Mouse (Mus musculus) ovary, adult 18-20 months (tissue): ENCODE data around the gene Zranb3.

Experiments
- DNase-seq: peaks from one replicate; pipeline ENCODE4 v3.0.0; 2022; ENCODE audit warnings: low spot score, mixed read lengths

The Zranb3 gene

GRCm38 (mm10) chr1:127945696-127946575 is 156.9 kb downstream of the Zranb3 start:
- DNase-seq = peak; percentile 55

- no peak for DNase-seq
Observed at GRCm38 (mm10) chr1:127943516-127943915, 159.3 kb downstream of the Zranb3 start.

- peak; percentile 79 for DNase-seq
Observed at GRCm38 (mm10) chr1:127942231-127942630, 160.6 kb downstream of the Zranb3 start.

- DNase-seq = no peak
Observed at GRCm38 (mm10) chr1:127937277-127937676, 165.6 kb downstream of the Zranb3 start.

- DNase-seq = no peak
Observed at GRCm38 (mm10) chr1:127934322-127934721, 168.5 kb downstream of the Zranb3 start.

GRCm38 (mm10) chr1:127933405-127933804 is 169.4 kb downstream of the Zranb3 start:
- DNase-seq = no peak

GRCm38 (mm10) chr1:127915802-127916201 is 187.0 kb downstream of the Zranb3 start:
- no peak for DNase-seq

GRCm38 (mm10) chr1:127915316-127915715 is 187.5 kb downstream of the Zranb3 start:
- no peak for DNase-seq

- no peak for DNase-seq
Observed at GRCm38 (mm10) chr1:127913116-127913515, 189.7 kb downstream of the Zranb3 start.

GRCm38 (mm10) chr1:127904774-127905385 is 198.0 kb downstream of the Zranb3 start:
- no peak for DNase-seq
